21 mouse cellular contexts compared by ENCODE assay signal in the genomic region with DNA sequence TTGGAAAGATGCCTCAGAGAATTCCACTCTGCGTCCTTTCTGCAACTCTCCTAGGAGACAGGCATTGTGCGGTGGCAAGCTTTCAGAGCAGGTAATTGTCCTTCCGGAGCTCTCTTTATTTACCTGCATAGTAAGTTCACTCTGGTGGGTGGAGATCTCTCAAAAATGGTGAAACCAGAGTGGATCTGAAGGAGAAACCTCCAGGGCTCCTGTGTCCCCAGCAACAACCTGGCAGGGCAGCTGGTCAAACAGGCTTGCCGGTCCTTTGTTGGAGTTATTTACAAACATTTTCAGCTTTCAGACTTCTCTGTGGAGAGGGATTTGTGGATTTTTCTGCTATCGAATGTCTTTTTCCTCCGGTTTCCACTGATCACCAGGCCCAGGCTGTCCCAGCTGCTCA. TPM values are rescaled to one million over a fixed set of nuclear protein-coding genes. Genes with fewer than 3 reads are reported as not detected.
DNase-seq lines count a peak whose midpoint lies in the region; ATAC-seq and TF ChIP-seq lines count a peak whose summit lies in the region.
"Had no signal": no experiment of that assay in that cellular context is flagged by ENCODE, and none has a peak within 500 bp of the region (broad histone marks: within the 10 kb centered on the region; RNA-seq: fewer than 3 reads in every experiment).

No protein-coding gene starts in this region.

- H3K4me1 ChIP-seq in lung, embryonic 15.5 days: peaks cover 8% of the 10 kb centered on the region
- H3K4me1 ChIP-seq in lung, adult 2 months (ENCODE audit: control insufficient read depth, insufficient read depth, low read length): peaks cover 4% of the 10 kb centered on the region
- peaks cover 15% of the 10 kb centered on the region for H3K4me1 ChIP-seq in embryonic facial prominence, embryonic 13.5 days
- peaks cover 6% of the 10 kb centered on the region; the same call in 1 of the 2 replicates for H3K4me1 ChIP-seq in embryonic facial prominence, embryonic 15.5 days
- H3K4me1 ChIP-seq: forebrain, embryonic 15.5 days; heart, embryonic 13.5 days had no signal

- TF ChIP-seq CTCF in lung, adult 2 months (IDR thresholded peaks at IDR 0.05; ENCODE audit: insufficient read depth, low read length): no peak

- H3K9ac ChIP-seq in lung, embryonic 15.5 days: no peak overlapping the region
- H3K9ac ChIP-seq in embryonic facial prominence, embryonic 13.5 days: no peak overlapping the region
- H3K9ac ChIP-seq in embryonic facial prominence, embryonic 15.5 days: no peak overlapping the region
- H3K9ac ChIP-seq: forebrain, embryonic 15.5 days; heart, embryonic 13.5 days; hindbrain, embryonic 12.5 days had no signal

- H3K4me2 ChIP-seq in lung, embryonic 15.5 days: no peak overlapping the region
- H3K4me2 ChIP-seq in embryonic facial prominence, embryonic 13.5 days: no peak overlapping the region
- no peak overlapping the region for H3K4me2 ChIP-seq in embryonic facial prominence, embryonic 15.5 days (replicated peaks)
- H3K4me2 ChIP-seq: forebrain, embryonic 15.5 days; heart, embryonic 13.5 days; hindbrain, embryonic 12.5 days had no signal

- DNase-seq in lung, adult 2 months: no peak
- DNase-seq in lung, postnatal 36 days: peak; percentile 62
- DNase-seq in spleen, postnatal 36 days (ENCODE audit: low spot score in 2 of 2): no peak
- no peak for DNase-seq in frontal cortex, postnatal 10 days (ENCODE audit: low spot score in 2 of 2)
- DNase-seq: adrenal gland, adult 8-10 months; adrenal gland, postnatal 36 days; cerebellum, adult 11 months; cerebellum, adult 8-10 months; cerebellum, postnatal 14 days; embryo, embryonic 11 days; gastrocnemius, adult 2 months; gastrocnemius, postnatal 25 days; heart, postnatal 36 days had no signal

- no peaks in the 10 kb centered on the region for H3K27me3 ChIP-seq in lung, embryonic 15.5 days
- H3K27me3 ChIP-seq in embryonic facial prominence, embryonic 13.5 days: no peaks in the 10 kb centered on the region
- no peaks in the 10 kb centered on the region for H3K27me3 ChIP-seq in embryonic facial prominence, embryonic 15.5 days
- H3K27me3 ChIP-seq: forebrain, embryonic 15.5 days; heart, embryonic 13.5 days; hindbrain, embryonic 12.5 days had no signal

- H3K27ac ChIP-seq in lung, embryonic 15.5 days: 0 out of 2 replicates have a peak overlapping the region, but pooled peaks have one; percentile 12
- 0 out of 2 replicates have a peak overlapping the region, but pooled peaks have one; percentile 12 for H3K27ac ChIP-seq in embryonic facial prominence, embryonic 13.5 days
- peak overlapping the region; percentile 25; the same call in 1 of the 2 replicates for H3K27ac ChIP-seq in embryonic facial prominence, embryonic 15.5 days (replicated peaks)
- H3K27ac ChIP-seq: forebrain, embryonic 15.5 days; gastrocnemius, adult 2 months; heart, embryonic 13.5 days; hindbrain, embryonic 12.5 days; hindbrain, postnatal 0 days had no signal

- no peak for TF ChIP-seq POLR2A in lung, adult 2 months (IDR thresholded peaks at IDR 0.05; ENCODE audit: borderline replicate concordance, extremely low read depth, low read depth, low read length)

- ATAC-seq in lung, embryonic 15.5 days (ENCODE audit: borderline replicate concordance, extremely low read depth, low FRiP score, low TSS enrichment): no peak
- ATAC-seq in embryonic facial prominence, embryonic 13.5 days (ENCODE audit: insufficient number of reproducible peaks, insufficient read depth, low FRiP score, low TSS enrichment, low read depth): no peak; the same call in 1 of the 2 replicates
- no peak for ATAC-seq in embryonic facial prominence, embryonic 15.5 days (ENCODE audit: insufficient number of reproducible peaks, low FRiP score, low TSS enrichment, low read depth)
- ATAC-seq: forebrain, embryonic 15.5 days; hindbrain, postnatal 0 days had no signal

- no peaks in the 10 kb centered on the region for H3K9me3 ChIP-seq in lung, embryonic 15.5 days
- H3K9me3 ChIP-seq in embryonic facial prominence, embryonic 13.5 days: no peaks in the 10 kb centered on the region
- no peaks in the 10 kb centered on the region for H3K9me3 ChIP-seq in embryonic facial prominence, embryonic 15.5 days (replicated peaks)
- H3K9me3 ChIP-seq: forebrain, embryonic 15.5 days; G1E; heart, embryonic 13.5 days; hindbrain, embryonic 12.5 days had no signal

- no peak overlapping the region for H3K4me3 ChIP-seq in lung, embryonic 15.5 days
- no peak overlapping the region for H3K4me3 ChIP-seq in lung, adult 2 months (replicated peaks; ENCODE audit: extremely low read depth, low read depth, low read length)
- no peak overlapping the region for H3K4me3 ChIP-seq in embryonic facial prominence, embryonic 13.5 days
- H3K4me3 ChIP-seq in embryonic facial prominence, embryonic 15.5 days (replicated peaks): no peak overlapping the region
- H3K4me3 ChIP-seq: forebrain, embryonic 15.5 days; gastrocnemius, adult 2 months; heart, embryonic 13.5 days; hindbrain, embryonic 12.5 days had no signal

- H3K36me3 ChIP-seq in lung, embryonic 15.5 days: no peaks in the 10 kb centered on the region
- no peaks in the 10 kb centered on the region for H3K36me3 ChIP-seq in embryonic facial prominence, embryonic 13.5 days
- no peaks in the 10 kb centered on the region for H3K36me3 ChIP-seq in embryonic facial prominence, embryonic 15.5 days
- H3K36me3 ChIP-seq: forebrain, embryonic 15.5 days; G1E; heart, embryonic 13.5 days; hindbrain, embryonic 12.5 days had no signal

- 53% methylated on average over 6 of the region's 6 CpGs for WGBS in lung, embryonic 15.5 days
- 72% methylated on average over 6 of the region's 6 CpGs for WGBS in lung, adult 2 months
- 70% methylated on average over 6 of the region's 6 CpGs for WGBS in embryonic facial prominence, embryonic 13.5 days
- 67% methylated on average over 6 of the region's 6 CpGs for WGBS in embryonic facial prominence, embryonic 15.5 days

RNA-seq across cellular contexts. Expression of a gene that starts 34.6 kb away (rescaled TPM):
- polyA plus RNA-seq in lung, embryonic 15.5 days (2015; fragmentation: Nextera tagmentation; extraction: Ambion mirVana): 96.1 and 107 TPM in 2 replicates
- polyA plus RNA-seq in lung, adult 2 months (2012; rRNA removed): 113 and 270 TPM in 2 replicates
- polyA plus RNA-seq in embryonic facial prominence, embryonic 13.5 days (2015; fragmentation: Nextera tagmentation; extraction: Ambion mirVana): 74.7 and 87.7 TPM in 2 replicates
- 84.3 and 92.0 TPM in 2 replicates for polyA plus RNA-seq in embryonic facial prominence, embryonic 15.5 days (2015; fragmentation: Nextera tagmentation; extraction: Ambion mirVana)
